Mouse (Mus musculus): ENCODE data around the gene Tyw5. TPM values are rescaled to one million over a fixed set of nuclear protein-coding genes. Genes with fewer than 3 reads are reported as not detected.

The Tyw5 gene
- polyA plus RNA-seq, 1 experiment from 2014 or later, result 28.7 TPM

DNA sequence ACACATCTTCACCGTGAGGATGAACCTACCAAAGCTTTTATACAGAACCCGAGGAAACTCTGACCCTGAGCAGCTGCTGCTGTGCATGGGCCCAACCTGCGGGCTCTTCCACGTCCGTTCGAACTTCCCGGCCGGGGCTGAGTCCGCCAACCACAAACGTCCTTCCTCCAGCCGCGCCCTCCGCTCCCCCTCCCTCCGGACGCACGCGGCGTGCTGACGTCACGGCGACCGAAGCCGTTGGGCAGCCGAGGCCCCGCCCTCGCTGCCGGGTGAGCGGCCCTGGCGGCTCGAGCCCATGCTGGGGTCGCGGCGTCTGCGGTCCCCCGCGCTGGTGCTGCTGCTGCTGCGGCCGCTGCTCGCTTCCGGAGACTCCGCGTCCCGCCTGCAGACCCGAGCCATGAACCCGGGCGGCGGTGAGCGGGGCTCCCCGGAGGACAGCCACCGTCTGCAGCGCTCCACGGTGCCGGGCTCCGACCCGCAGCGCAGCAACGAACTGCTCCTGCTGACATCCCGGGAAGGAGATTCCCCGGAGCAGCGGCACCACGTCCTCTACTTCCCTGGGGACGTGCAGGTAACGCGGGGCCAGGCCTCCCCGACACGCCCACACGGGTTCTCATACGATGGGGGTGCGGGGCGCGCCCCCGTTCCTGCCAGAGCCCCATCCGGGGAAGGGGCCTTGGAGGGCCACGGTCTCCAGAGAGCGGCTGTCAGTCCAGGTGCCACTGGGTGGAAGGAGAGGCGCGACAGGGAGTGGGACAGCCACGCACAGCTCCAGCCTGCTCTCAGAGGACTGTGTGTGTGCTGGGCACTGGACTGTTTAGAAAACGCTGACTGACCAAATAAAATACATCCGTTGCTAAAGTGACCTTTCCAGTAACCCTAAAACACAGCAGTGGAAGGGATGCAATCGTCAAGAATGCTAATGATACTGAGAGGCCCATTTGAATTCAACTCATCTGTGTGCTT is 29.2 kb downstream of the Tyw5 start, which contains the start of gene 1700066M21Rik:
Gene 1700066M21Rik (plus strand): TSS at position 245 of the 966 bp plus-strand sequence.
- peak; percentile 97 for ATAC-seq (ENCODE audit: insufficient read depth, low FRiP score, low read depth)
- Histone ChIP-seq H3K27me3 (replicated peaks) (no peaks in the 10 kb centered on the region), H3K4me1 (peaks cover 10% of the 10 kb centered on the region; the same call in 1 of the 2 replicates), H3K9me3 (no peaks in the 10 kb centered on the region), H3K4me3 (replicated peaks) (peak within 1 kb of the TSS; percentile 95), H3K4me2 (peak within 1 kb of the TSS; percentile 80), H3K9ac (peak within 1 kb of the TSS; percentile 90), H3K27ac (peak within 1 kb of the TSS; percentile 77), H3K36me3 (no peaks in the 10 kb centered on the region)
- WGBS, result under 1% methylated on average over 80 of the region's 81 CpGs

DNA sequence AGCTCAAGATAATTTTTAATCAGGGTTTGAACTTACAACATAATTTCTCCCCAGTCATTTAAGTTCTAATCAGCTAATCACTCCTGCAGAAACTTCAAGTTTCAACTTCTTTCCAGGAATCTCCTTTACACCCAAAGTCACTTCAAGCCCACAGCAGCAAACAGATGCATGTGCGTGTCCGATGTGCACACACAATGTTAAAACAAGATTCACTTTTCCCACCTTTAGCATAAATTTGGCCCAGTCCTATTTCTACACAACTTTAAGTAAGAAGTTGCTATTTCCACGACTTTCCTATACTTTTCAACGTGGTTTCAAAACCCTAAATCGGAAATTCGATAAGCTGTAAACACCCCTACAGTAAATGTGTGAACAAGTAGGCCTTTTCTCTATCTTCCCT is 30.1 kb downstream of the Tyw5 start:
- no peaks in the 10 kb centered on the region for H3K27me3 ChIP-seq (replicated peaks)
- no peaks in the 10 kb centered on the region for H3K9me3 ChIP-seq
- no peak overlapping the region for H3K27ac ChIP-seq
- 62% methylated on average over 6 of the region's 6 CpGs for WGBS
- H3K4me2 ChIP-seq, result peak overlapping the region; percentile 80
- H3K36me3 ChIP-seq, result no peaks in the 10 kb centered on the region
- H3K4me1 ChIP-seq, result peaks cover 10% of the 10 kb centered on the region; the same call in 1 of the 2 replicates
- peak overlapping the region; percentile 95 for H3K4me3 ChIP-seq (replicated peaks)
- no peak for ATAC-seq (ENCODE audit: insufficient read depth, low FRiP score, low read depth)
- no peak overlapping the region for H3K9ac ChIP-seq

DNA sequence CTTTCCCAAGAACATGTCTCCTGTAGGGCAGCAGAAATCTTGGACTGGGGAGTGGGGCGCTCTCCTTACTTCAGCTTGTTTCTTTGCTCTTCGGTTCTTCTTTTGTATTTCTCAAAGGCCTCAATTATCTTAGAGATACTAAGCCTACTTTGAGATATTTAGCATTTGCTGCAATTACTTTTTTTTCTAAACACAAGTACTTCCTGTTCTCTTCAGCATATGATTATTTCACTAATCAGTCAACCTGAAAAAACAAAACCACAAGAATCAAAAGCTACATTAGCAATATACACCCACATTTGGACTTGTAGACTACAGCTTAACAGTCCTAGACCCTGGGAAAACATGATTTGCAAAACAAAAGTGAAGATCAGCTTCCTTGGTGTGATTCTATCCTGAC is 31.6 kb downstream of the Tyw5 start:
- Histone ChIP-seq H3K9me3 (no peaks in the 10 kb centered on the region), H3K4me2 (no peak overlapping the region), H3K4me1 (peaks cover 10% of the 10 kb centered on the region; the same call in 1 of the 2 replicates), H3K36me3 (no peaks in the 10 kb centered on the region), H3K4me3 (replicated peaks) (no peak overlapping the region), H3K27ac (no peak overlapping the region), H3K9ac (no peak overlapping the region), H3K27me3 (replicated peaks) (no peaks in the 10 kb centered on the region)
- WGBS, result 97% methylated on average over 2 of the region's 2 CpGs
- ATAC-seq (ENCODE audit: insufficient read depth, low FRiP score, low read depth), result no peak

GRCm38 (mm10) chr1:57370451-57370850 is 36.5 kb downstream of the Tyw5 start:
- no peak overlapping the region for H3K4me2 ChIP-seq
- ATAC-seq (ENCODE audit: insufficient read depth, low FRiP score, low read depth), result no peak
- no peak overlapping the region for H3K4me3 ChIP-seq (replicated peaks)
- H3K36me3 ChIP-seq, result no peaks in the 10 kb centered on the region
- no peaks in the 10 kb centered on the region for H3K4me1 ChIP-seq
- H3K27me3 ChIP-seq (replicated peaks), result no peaks in the 10 kb centered on the region
- WGBS, result 69% methylated on average over 4 of the region's 4 CpGs
- no peak overlapping the region for H3K9ac ChIP-seq
- no peaks in the 10 kb centered on the region for H3K9me3 ChIP-seq
- no peak overlapping the region for H3K27ac ChIP-seq

GRCm38 (mm10) chr1:57369111-57369510 is 37.8 kb downstream of the Tyw5 start:
- no peak overlapping the region for H3K9ac ChIP-seq
- no peaks in the 10 kb centered on the region for H3K4me1 ChIP-seq
- H3K36me3 ChIP-seq, result no peaks in the 10 kb centered on the region
- H3K27me3 ChIP-seq (replicated peaks), result no peaks in the 10 kb centered on the region
- H3K9me3 ChIP-seq, result no peaks in the 10 kb centered on the region
- 78% methylated on average over 4 of the region's 4 CpGs for WGBS
- H3K27ac ChIP-seq, result no peak overlapping the region
- H3K4me2 ChIP-seq, result no peak overlapping the region
- H3K4me3 ChIP-seq (replicated peaks), result no peak overlapping the region
- no peak for ATAC-seq (ENCODE audit: insufficient read depth, low FRiP score, low read depth)

- no peak for ATAC-seq (ENCODE audit: insufficient read depth, low FRiP score, low read depth)
- Histone ChIP-seq H3K4me2 (no peak overlapping the region), H3K27ac (no peak overlapping the region), H3K4me3 (replicated peaks) (no peak overlapping the region), H3K9ac (no peak overlapping the region), H3K9me3 (no peaks in the 10 kb centered on the region), H3K36me3 (no peaks in the 10 kb centered on the region), H3K27me3 (replicated peaks) (no peaks in the 10 kb centered on the region), H3K4me1 (no peaks in the 10 kb centered on the region)
- WGBS, result 85% methylated on average over 3 of the region's 3 CpGs
These were observed 39.5 kb downstream of the Tyw5 start for GRCm38 (mm10) chr1:57367446-57367845.

DNA sequence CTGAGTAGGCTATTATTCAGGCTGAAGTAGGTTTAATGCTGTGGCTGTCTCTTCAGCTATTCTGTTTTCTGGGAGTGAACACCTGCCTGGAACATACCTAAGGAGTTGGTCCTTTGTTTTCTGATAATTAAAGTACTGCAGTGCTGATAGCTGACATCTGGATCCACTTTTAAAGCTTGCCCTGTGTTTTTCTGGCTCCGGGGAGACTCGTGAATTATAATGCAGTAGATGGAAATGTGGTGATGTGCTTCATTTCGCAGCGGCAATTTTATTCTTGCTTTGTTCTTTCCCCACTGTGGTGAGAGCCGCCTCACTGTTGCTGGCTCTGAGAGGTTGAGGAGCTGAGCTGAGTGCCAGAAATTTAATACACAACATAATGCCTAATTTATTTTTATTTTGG is 48.4 kb downstream of the Tyw5 start:
- Histone ChIP-seq H3K36me3 (no peaks in the 10 kb centered on the region), H3K9me3 (no peaks in the 10 kb centered on the region), H3K27ac (no peak overlapping the region), H3K27me3 (replicated peaks) (no peaks in the 10 kb centered on the region), H3K4me3 (replicated peaks) (no peak overlapping the region), H3K9ac (no peak overlapping the region), H3K4me1 (no peaks in the 10 kb centered on the region), H3K4me2 (no peak overlapping the region)
- WGBS, result 88% methylated on average over 5 of the region's 5 CpGs
- no peak for ATAC-seq (ENCODE audit: insufficient read depth, low FRiP score, low read depth)

- Histone ChIP-seq H3K27ac (no peak overlapping the region), H3K27me3 (replicated peaks) (no peaks in the 10 kb centered on the region), H3K9ac (no peak overlapping the region), H3K4me1 (no peaks in the 10 kb centered on the region), H3K9me3 (no peaks in the 10 kb centered on the region), H3K36me3 (no peaks in the 10 kb centered on the region), H3K4me3 (replicated peaks) (no peak overlapping the region), H3K4me2 (no peak overlapping the region)
- no peak for ATAC-seq (ENCODE audit: insufficient read depth, low FRiP score, low read depth)
- 58% methylated on average over 1 of the region's 1 CpGs for WGBS
These were observed 55.0 kb downstream of the Tyw5 start for GRCm38 (mm10) chr1:57351941-57352340.

DNA sequence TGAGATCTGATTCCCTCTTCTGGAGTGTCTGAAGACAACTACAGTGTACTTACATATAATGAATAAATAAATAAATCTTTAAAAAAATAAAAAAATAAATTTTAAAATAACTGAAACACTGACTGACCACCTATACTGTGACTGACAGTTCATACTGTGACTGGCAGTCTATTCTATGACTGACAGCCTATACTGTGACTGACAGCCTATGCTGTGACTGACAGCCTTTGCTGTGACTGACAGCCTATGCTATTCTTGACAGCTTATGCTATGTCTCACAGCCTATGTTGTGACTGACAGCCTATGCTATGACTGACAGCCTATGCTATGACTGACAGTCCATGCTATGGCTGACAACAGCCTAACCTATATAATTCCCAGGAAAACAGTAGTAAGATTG is 59.4 kb downstream of the Tyw5 start:
- H3K27ac ChIP-seq, result no peak overlapping the region
- no peaks in the 10 kb centered on the region for H3K36me3 ChIP-seq
- H3K4me1 ChIP-seq, result no peaks in the 10 kb centered on the region
- no peak for ATAC-seq (ENCODE audit: insufficient read depth, low FRiP score, low read depth)
- H3K27me3 ChIP-seq (replicated peaks), result no peaks in the 10 kb centered on the region
- no peak overlapping the region for H3K4me2 ChIP-seq
- no peak overlapping the region for H3K4me3 ChIP-seq (replicated peaks)
- H3K9me3 ChIP-seq, result no peaks in the 10 kb centered on the region
- H3K9ac ChIP-seq, result no peak overlapping the region

DNA sequence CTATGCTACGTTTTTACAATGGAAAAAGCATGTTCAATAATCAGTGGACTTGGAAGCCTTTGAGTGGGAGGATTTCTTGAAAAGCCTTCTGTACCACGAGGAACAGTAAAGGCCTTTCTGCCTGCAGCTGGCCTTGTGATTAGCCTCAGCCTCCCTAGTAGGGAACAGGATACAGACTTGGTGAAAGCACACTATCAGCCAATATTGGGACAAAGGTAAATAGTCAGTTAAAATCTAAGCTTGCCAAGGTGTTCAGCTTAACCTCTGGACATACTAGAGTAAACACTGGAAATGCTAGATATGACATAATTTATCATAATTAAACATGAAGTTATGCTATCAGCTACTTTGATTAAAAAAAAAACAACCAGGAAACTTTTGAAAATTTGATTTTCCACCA is 65.7 kb downstream of the Tyw5 start:
- no peaks in the 10 kb centered on the region for H3K27me3 ChIP-seq (replicated peaks)
- ATAC-seq (ENCODE audit: insufficient read depth, low FRiP score, low read depth), result peak; percentile 83
- 32% methylated on average over 2 of the region's 2 CpGs for WGBS
- H3K9ac ChIP-seq, result no peak overlapping the region
- no peak overlapping the region for H3K27ac ChIP-seq
- H3K4me2 ChIP-seq, result no peak overlapping the region
- H3K9me3 ChIP-seq, result no peaks in the 10 kb centered on the region
- H3K36me3 ChIP-seq, result no peaks in the 10 kb centered on the region
- H3K4me3 ChIP-seq (replicated peaks), result no peak overlapping the region
- H3K4me1 ChIP-seq, result no peaks in the 10 kb centered on the region

DNA sequence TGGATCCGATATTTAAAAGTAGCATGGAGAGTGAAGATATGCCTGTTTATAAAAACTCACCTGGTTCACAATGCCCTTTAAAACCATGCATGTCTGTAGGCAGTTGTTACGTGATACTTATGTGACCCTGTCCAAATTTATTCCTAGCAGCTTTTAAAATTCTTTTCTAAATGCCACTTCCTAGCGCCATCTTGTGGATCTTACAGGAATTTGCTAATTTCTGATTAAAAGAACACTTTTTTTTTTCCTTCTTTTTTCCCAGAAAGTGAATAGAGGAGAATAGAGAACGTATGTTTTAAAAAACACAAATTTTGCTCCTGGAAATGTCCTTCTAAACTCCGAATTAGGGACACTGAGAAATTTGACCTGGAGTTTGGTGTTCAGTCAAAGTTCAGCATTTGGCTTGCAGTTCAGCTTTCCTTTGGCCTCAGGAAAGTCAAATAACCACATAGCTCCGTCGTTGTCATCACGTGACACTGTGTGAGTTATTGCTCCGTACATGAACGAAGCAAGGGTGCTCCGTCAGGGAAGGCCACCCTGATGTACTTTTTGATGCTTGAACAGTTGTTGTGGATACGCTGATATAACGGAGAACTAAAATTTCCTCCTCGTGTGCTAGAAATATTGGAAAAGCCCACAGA is 67.6 kb downstream of the Tyw5 start:
- 42% methylated on average over 14 of the region's 14 CpGs for WGBS
- no peak for ATAC-seq (ENCODE audit: insufficient read depth, low FRiP score, low read depth)

More for the DNA sequence above, 67.6 kb downstream of the Tyw5 start:
- no peak overlapping the region for H3K27ac ChIP-seq
- no peaks in the 10 kb centered on the region for H3K27me3 ChIP-seq (replicated peaks)
- no peaks in the 10 kb centered on the region for H3K36me3 ChIP-seq
- H3K9me3 ChIP-seq, result no peaks in the 10 kb centered on the region
- no peak overlapping the region for H3K9ac ChIP-seq
- no peaks in the 10 kb centered on the region for H3K4me1 ChIP-seq
- H3K4me2 ChIP-seq, result no peak overlapping the region
- H3K4me3 ChIP-seq (replicated peaks), result no peak overlapping the region

All from stomach, embryonic 15.5 days (tissue).